Mouse (Mus musculus) myocyte (in vitro differentiated cells): Measurements from ENCODE around the gene 1700008O03Rik. TPM values are rescaled to one million over a fixed set of nuclear protein-coding genes. Genes with fewer than 3 reads are reported as not detected.

ENCODE experiments used
- H3K27me3 ChIP-seq: one replicate; pipeline ENCODE4 v1.6.1; 2011; ENCODE audit not compliant: control insufficient read depth, insufficient read depth, insufficient read length
- H3K36me3 ChIP-seq: one replicate; pipeline ENCODE4 v1.6.1; 2011; ENCODE audit not compliant: control insufficient read depth, insufficient read depth
- H3K4me2 ChIP-seq: one replicate; pipeline ENCODE4 v1.6.1; 2011; ENCODE audit warnings: low read depth, control low read depth
- H3K4me3 ChIP-seq: one replicate; pipeline ENCODE4 v1.5.1; 2011; ENCODE audit warnings: mild to moderate bottlenecking, control low read depth, moderate library complexity
- H3K79me2 ChIP-seq: one replicate; pipeline ENCODE4 v1.6.1; 2011; ENCODE audit not compliant: control insufficient read depth, insufficient read depth
- H3ac ChIP-seq: one replicate; pipeline ENCODE4 v1.6.1; 2011; ENCODE audit not compliant: control insufficient read depth, insufficient read length
- CEBPB ChIP-seq: IDR thresholded peaks from 2 replicates; pipeline ENCODE4 v1.6.1; 2011; ENCODE audit warnings: mild to moderate bottlenecking, moderate library complexity; ENCODE audit not compliant: poor library complexity, insufficient read depth, severe bottlenecking
- E2F4 ChIP-seq: IDR thresholded peaks from one replicate; pipeline ENCODE4 v1.6.1; 2011; ENCODE audit warnings: mild to moderate bottlenecking, control low read depth, moderate library complexity; ENCODE audit not compliant: insufficient read depth
- MAX ChIP-seq: IDR thresholded peaks from one replicate; pipeline ENCODE4 v1.6.1; 2011; ENCODE audit warnings: low read depth, mild to moderate bottlenecking, control low read depth
- MYOD1 ChIP-seq, 3 experiments: IDR thresholded peaks; one replicate each; pipeline ENCODE4 v1.6.1; 2011; ENCODE audit warnings: control low read depth in 2 of 3, low read depth in 2 of 3, mild to moderate bottlenecking in 2 of 3, moderate library complexity in 1 of 3; ENCODE audit not compliant: insufficient read length in 2 of 3, control insufficient read depth in 1 of 3
- MYOG ChIP-seq, 3 experiments: IDR thresholded peaks; one replicate each; pipeline ENCODE4 v1.6.1; 2011; ENCODE audit warnings: control low read depth in 2 of 3, low read depth in 2 of 3, mild to moderate bottlenecking in 2 of 3; ENCODE audit not compliant: insufficient read length in 2 of 3, control insufficient read depth in 1 of 3, insufficient read depth in 1 of 3
- POLR2A ChIP-seq: IDR thresholded peaks from one replicate; pipeline ENCODE4 v1.6.1; 2011; ENCODE audit warnings: low read depth, mild to moderate bottlenecking, control low read depth, moderate library complexity; ENCODE audit not compliant: insufficient read length
- POLR2AphosphoS2 ChIP-seq: IDR thresholded peaks from one replicate; pipeline ENCODE4 v1.6.1; 2011; ENCODE audit warnings: low read depth, control low read depth; ENCODE audit not compliant: insufficient read length
- REST ChIP-seq: IDR thresholded peaks from one replicate; pipeline ENCODE4 v1.6.1; 2011; ENCODE audit warnings: mild to moderate bottlenecking, control low read depth, moderate library complexity; ENCODE audit not compliant: insufficient read depth, insufficient read length
- SRF ChIP-seq: IDR thresholded peaks from one replicate; pipeline ENCODE4 v1.6.1; 2011; ENCODE audit warnings: low read depth; ENCODE audit not compliant: control insufficient read depth, insufficient read length
- TCF12 ChIP-seq: IDR thresholded peaks from one replicate; pipeline ENCODE4 v1.6.1; 2011; ENCODE audit warnings: mild to moderate bottlenecking, control low read depth; ENCODE audit not compliant: poor library complexity, insufficient read depth, severe bottlenecking
- TCF3 ChIP-seq: IDR thresholded peaks from one replicate; pipeline ENCODE4 v1.6.1; 2011; ENCODE audit warnings: low read depth, control low read depth; ENCODE audit not compliant: insufficient read length
- USF1 ChIP-seq: IDR thresholded peaks from one replicate; pipeline ENCODE4 v1.6.1; 2011; ENCODE audit warnings: low read depth, mild to moderate bottlenecking, control low read depth, moderate library complexity
- polyA plus RNA-seq: library from polyadenylated mRNA; unstranded; fragments of >200 nt; fragmentation: generic; extraction: Trizol; gene quantifications from one replicate; pipeline ENCODE4 v1.2.1, GENCODE M21; 2012; ENCODE audit warnings: missing spikeins

The 1700008O03Rik gene
- polyA plus RNA-seq, 1 experiment = not detected

DNA sequence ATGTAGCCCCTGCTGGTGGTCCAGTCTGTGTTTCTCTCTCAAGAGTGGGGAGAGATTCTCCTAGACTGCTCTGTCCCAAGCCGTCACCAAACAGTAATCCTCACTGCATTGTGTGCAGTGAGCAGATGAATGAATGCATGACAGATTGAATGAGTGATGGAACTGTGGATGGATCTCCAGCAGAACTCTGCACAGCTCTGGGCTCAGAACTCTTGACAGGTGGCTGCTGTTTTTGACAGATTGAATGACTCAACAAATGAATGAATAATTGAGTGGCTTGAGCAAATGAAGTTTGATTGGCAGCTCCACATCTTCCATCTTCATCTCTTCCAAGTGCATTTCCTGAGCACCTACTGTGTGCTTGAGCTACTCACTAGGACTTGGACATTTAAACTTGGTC lies 63.3 kb downstream of the 1700008O03Rik start:
- no peaks in the 10 kb centered on the region for H3K36me3 ChIP-seq
- H3K4me2 ChIP-seq = no peak overlapping the region
- TF ChIP-seq REST (no peak), MYOD1 (IDR thresholded peaks at IDR 0.05; ENCODE audit: control insufficient read depth in 1 of 3, insufficient read length in 2 of 3, low read depth in 2 of 3) (no peak), SRF (no peak), E2F4 (no peak)
- no peaks in the 10 kb centered on the region for H3K79me2 ChIP-seq
- H3K4me3 ChIP-seq = no peak overlapping the region
- peaks cover 83% of the 10 kb centered on the region for H3K27me3 ChIP-seq
- no peak overlapping the region for H3ac ChIP-seq

DNA sequence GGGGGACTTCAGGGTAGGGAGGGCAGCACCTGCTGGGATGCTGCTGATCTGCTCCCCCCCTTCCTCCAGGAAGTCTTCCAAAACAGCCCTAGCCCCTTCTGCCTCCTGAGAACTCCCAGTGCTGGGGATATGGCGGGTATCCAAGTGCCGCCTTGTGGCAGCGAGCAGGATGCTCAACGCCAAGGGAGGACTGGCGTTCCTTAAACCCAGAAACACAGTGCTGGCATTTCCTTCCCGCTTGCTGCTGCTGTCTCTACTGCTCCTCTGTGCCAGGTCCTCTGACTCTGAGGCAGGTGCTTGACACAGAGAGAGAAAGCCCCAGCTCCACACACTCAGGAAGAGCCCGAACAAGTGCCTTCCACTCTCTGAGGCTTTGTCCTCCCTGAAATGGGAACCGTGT lies 64.7 kb downstream of the 1700008O03Rik start:
- H3K27me3 ChIP-seq = peaks cover 83% of the 10 kb centered on the region
- no peaks in the 10 kb centered on the region for H3K79me2 ChIP-seq
- H3K4me2 ChIP-seq = no peak overlapping the region
- H3K36me3 ChIP-seq = no peaks in the 10 kb centered on the region
- no peak for TF ChIP-seq E2F4
- TF ChIP-seq TCF3 = no peak
- TF ChIP-seq REST = no peak
- TF ChIP-seq TCF12 = no peak
- TF ChIP-seq MAX = no peak
- TF ChIP-seq POLR2AphosphoS2 = no peak
- no peak for TF ChIP-seq MYOD1 (IDR thresholded peaks at IDR 0.05; ENCODE audit: control insufficient read depth in 1 of 3, insufficient read length in 2 of 3, low read depth in 2 of 3)
- no peak for TF ChIP-seq SRF
- TF ChIP-seq USF1 = no peak
- TF ChIP-seq POLR2A = no peak
- TF ChIP-seq CEBPB = no peak
- no peak for TF ChIP-seq MYOG (IDR thresholded peaks at IDR 0.05; ENCODE audit: control insufficient read depth in 1 of 3, insufficient read depth in 1 of 3, insufficient read length in 2 of 3, low read depth in 2 of 3)
- no peak overlapping the region for H3K4me3 ChIP-seq
- no peak overlapping the region for H3ac ChIP-seq

DNA sequence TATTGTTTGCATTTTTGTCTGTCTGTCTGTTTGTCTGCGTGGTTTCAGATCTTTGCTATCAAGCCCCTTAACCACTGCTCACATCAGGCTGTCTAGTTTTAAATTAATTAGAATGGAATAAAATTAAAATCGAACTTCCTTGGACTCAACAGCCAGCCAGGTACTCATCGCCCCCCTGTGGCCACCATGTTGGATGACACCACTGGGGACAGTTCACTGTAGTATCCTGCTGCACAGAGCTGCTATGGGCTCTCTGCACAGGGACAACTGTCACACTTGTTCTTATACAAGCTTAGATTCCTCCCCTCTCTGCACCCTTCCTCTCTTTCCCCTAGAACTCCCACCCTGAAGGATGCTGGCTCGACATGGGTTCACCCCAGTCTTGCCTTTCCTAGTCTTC lies 67.7 kb downstream of the 1700008O03Rik start:
- Histone ChIP-seq H3K4me2 (no peak overlapping the region), H3K36me3 (no peaks in the 10 kb centered on the region), H3ac (no peak overlapping the region), H3K79me2 (no peaks in the 10 kb centered on the region), H3K27me3 (peaks cover 74% of the 10 kb centered on the region), H3K4me3 (no peak overlapping the region)
- no peak for TF ChIP-seq POLR2A

- Histone ChIP-seq H3K27me3 (peaks cover 85% of the 10 kb centered on the region), H3K4me2 (no peak overlapping the region), H3ac (no peak overlapping the region), H3K4me3 (no peak overlapping the region), H3K36me3 (no peaks in the 10 kb centered on the region), H3K79me2 (no peaks in the 10 kb centered on the region)
- TF ChIP-seq TCF12 (no peak), TCF3 (no peak), MAX (no peak), USF1 (no peak), REST (no peak), SRF (no peak), MYOG (IDR thresholded peaks at IDR 0.05; ENCODE audit: control insufficient read depth in 1 of 3, insufficient read depth in 1 of 3, insufficient read length in 2 of 3, low read depth in 2 of 3) (no peak), CEBPB (no peak), MYOD1 (IDR thresholded peaks at IDR 0.05; ENCODE audit: control insufficient read depth in 1 of 3, insufficient read length in 2 of 3, low read depth in 2 of 3) (no peak)
Measured at GRCm38 (mm10) chr7:44312484-44312883, 73.1 kb downstream of the 1700008O03Rik start.

- no peak overlapping the region for H3K4me3 ChIP-seq
Measured at GRCm38 (mm10) chr7:44311713-44312304, 73.8 kb downstream of the 1700008O03Rik start.

More at GRCm38 (mm10) chr7:44311713-44312304, 73.8 kb downstream of the 1700008O03Rik start:
- no peaks in the 10 kb centered on the region for H3K36me3 ChIP-seq
- peaks cover 79% of the 10 kb centered on the region for H3K27me3 ChIP-seq
- TF ChIP-seq MAX (no peak), TCF3 (no peak), MYOG (IDR thresholded peaks at IDR 0.05; ENCODE audit: control insufficient read depth in 1 of 3, insufficient read depth in 1 of 3, insufficient read length in 2 of 3, low read depth in 2 of 3) (no peak)
- no peak overlapping the region for H3ac ChIP-seq
- H3K4me2 ChIP-seq = no peak overlapping the region
- H3K79me2 ChIP-seq = no peaks in the 10 kb centered on the region
